Mouse (Mus musculus): ENCODE measurements around the gene Poldip2. TPM values are rescaled to one million over a fixed set of nuclear protein-coding genes. Genes with fewer than 3 reads are reported as not detected.

Poldip2 gene
- total RNA-seq, 1 experiment: 88.3 TPM

DNA sequence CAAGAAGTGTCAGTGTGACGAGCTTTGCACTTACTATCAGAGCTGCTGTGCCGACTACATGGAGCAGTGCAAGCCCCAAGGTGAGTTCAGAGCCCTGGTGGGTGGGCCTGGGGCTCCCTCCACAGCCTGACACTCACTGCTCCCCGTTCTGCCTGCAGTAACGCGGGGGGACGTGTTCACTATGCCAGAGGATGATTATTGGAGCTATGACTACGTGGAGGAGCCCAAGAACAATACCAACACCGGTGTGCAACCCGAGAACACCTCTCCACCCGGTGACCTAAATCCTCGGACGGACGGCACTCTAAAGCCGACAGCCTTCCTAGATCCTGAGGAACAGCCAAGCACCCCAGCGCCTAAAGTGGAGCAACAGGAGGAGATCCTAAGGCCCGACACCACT, 12.4 kb upstream of the Poldip2 start:
- Histone ChIP-seq H3K9ac (ENCODE audit: insufficient read depth, low read depth, low read length, poor library complexity, severe bottlenecking) (no peak overlapping the region), H3K4me1 (ENCODE audit: control insufficient read depth in 2 of 2, insufficient read depth in 2 of 2, low read length in 2 of 2, poor library complexity in 1 of 2) (peaks cover 0 to 2% of the 10 kb centered on the region in 2 experiments; a peak in 1 of 4 replicates), H3K9me3 (ENCODE audit: control insufficient read depth, insufficient read depth, low read depth, low read length) (no peaks in the 10 kb centered on the region), H3K4me3 (ENCODE audit: insufficient read depth in 1 of 2, low read depth in 1 of 2, low read length in 2 of 2, poor library complexity in 1 of 2, severe bottlenecking in 1 of 2) (no peak overlapping the region), H3K27ac (ENCODE audit: insufficient read depth, low read depth, low read length, poor library complexity, severe bottlenecking) (no peak overlapping the region), H3K36me3 (ENCODE audit: control insufficient read depth, insufficient read depth, low read length, poor library complexity, severe bottlenecking) (no peaks in the 10 kb centered on the region)
- TF ChIP-seq ZC3H11A (IDR thresholded peaks at IDR 0.05; ENCODE audit: borderline replicate concordance, low read depth, low read length): no peak
- TF ChIP-seq CHD2 (IDR thresholded peaks at IDR 0.05; ENCODE audit: low read depth, low read length): no peak
- TF ChIP-seq ZNF384 (IDR thresholded peaks at IDR 0.05; ENCODE audit: low read depth, low read length): no peak
- TF ChIP-seq HCFC1 (IDR thresholded peaks at IDR 0.05; ENCODE audit: borderline replicate concordance, insufficient read depth, low read length): no peak
- TF ChIP-seq MAFK (IDR thresholded peaks at IDR 0.05; ENCODE audit: insufficient read depth, low read depth, low read length): no peak
- DNase-seq (ENCODE audit: low read depth, low spot score): no peak
- in situ Hi-C loops (cut with MboI; ENCODE audit: low sequenced_read_pairs in 2 of 2, unreplicated experiment in 2 of 2): no loop called here

DNA sequence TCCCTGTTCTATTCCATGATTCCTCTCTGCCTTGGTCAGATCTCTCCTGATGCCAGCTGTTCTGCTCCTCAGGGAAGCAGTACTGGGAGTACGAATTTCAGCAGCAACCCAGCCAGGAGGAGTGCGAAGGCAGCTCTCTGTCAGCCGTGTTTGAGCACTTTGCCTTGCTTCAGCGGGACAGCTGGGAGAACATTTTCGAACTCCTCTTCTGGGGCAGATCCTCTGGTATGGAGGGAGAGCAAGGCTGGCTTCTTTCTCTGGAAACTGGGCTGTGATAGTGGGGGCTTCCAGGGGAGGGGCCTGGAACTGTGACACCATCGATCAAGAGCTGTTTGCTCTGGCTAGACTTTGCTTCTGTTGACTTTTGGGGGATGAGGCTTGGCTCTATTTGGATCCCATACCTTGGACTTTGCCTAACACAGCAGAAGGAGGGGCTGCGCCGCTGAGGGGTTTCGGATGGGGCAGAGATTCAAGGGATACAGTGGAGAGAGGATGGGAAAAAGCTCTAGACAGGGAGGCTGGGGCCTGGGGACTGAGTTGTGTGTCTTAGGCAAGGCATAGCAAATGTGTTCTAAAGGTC, 11.3 kb upstream of the Poldip2 start:
- H3K9ac ChIP-seq (ENCODE audit: insufficient read depth, low read depth, low read length, poor library complexity, severe bottlenecking): no peak overlapping the region
- DNase-seq (ENCODE audit: low read depth, low spot score): no peak
- no peaks in the 10 kb centered on the region for H3K9me3 ChIP-seq (ENCODE audit: control insufficient read depth, insufficient read depth, low read depth, low read length)
- peaks cover 3% of the 10 kb centered on the region; the same call in 1 of the 2 replicates for H3K36me3 ChIP-seq (ENCODE audit: control insufficient read depth, insufficient read depth, low read length, poor library complexity, severe bottlenecking)
- H3K4me3 ChIP-seq (ENCODE audit: insufficient read depth in 1 of 2, low read depth in 1 of 2, low read length in 2 of 2, poor library complexity in 1 of 2, severe bottlenecking in 1 of 2): no peak overlapping the region
- TF ChIP-seq CHD2 (IDR thresholded peaks at IDR 0.05; ENCODE audit: low read depth, low read length) (no peak), ZNF384 (IDR thresholded peaks at IDR 0.05; ENCODE audit: low read depth, low read length) (no peak), HCFC1 (IDR thresholded peaks at IDR 0.05; ENCODE audit: borderline replicate concordance, insufficient read depth, low read length) (no peak), ZC3H11A (IDR thresholded peaks at IDR 0.05; ENCODE audit: borderline replicate concordance, low read depth, low read length) (no peak), MAFK (IDR thresholded peaks at IDR 0.05; ENCODE audit: insufficient read depth, low read depth, low read length) (no peak)
- H3K4me1 ChIP-seq (ENCODE audit: control insufficient read depth in 2 of 2, insufficient read depth in 2 of 2, low read length in 2 of 2, poor library complexity in 1 of 2): peaks cover 0 to 2% of the 10 kb centered on the region in 2 experiments; a peak in 1 of 4 replicates
- H3K27ac ChIP-seq (ENCODE audit: insufficient read depth, low read depth, low read length, poor library complexity, severe bottlenecking): no peak overlapping the region
- in situ Hi-C loops (cut with MboI; ENCODE audit: low sequenced_read_pairs in 2 of 2, unreplicated experiment in 2 of 2): no loop called here

DNA sequence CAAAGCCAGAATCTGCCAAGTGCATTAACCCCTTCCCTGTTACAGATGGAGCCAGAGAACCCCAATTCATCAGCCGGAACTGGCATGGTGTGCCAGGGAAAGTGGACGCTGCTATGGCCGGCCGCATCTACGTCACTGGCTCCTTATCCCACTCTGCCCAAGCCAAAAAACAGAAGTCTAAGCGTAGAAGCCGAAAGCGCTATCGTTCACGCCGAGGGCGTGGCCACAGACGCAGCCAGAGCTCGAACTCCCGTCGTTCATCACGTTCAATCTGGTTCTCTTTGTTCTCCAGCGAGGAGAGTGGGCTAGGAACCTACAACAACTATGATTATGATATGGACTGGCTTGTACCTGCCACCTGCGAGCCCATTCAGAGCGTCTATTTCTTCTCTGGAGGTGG, 10.5 kb upstream of the Poldip2 start:
- TF ChIP-seq MAFK (IDR thresholded peaks at IDR 0.05; ENCODE audit: insufficient read depth, low read depth, low read length) (no peak), CHD2 (IDR thresholded peaks at IDR 0.05; ENCODE audit: low read depth, low read length) (no peak), HCFC1 (IDR thresholded peaks at IDR 0.05; ENCODE audit: borderline replicate concordance, insufficient read depth, low read length) (no peak), ZC3H11A (IDR thresholded peaks at IDR 0.05; ENCODE audit: borderline replicate concordance, low read depth, low read length) (no peak), ZNF384 (IDR thresholded peaks at IDR 0.05; ENCODE audit: low read depth, low read length) (no peak)
- in situ Hi-C loops (cut with MboI; ENCODE audit: low sequenced_read_pairs in 2 of 2, unreplicated experiment in 2 of 2): no loop called here
- Histone ChIP-seq H3K9me3 (ENCODE audit: control insufficient read depth, insufficient read depth, low read depth, low read length) (no peaks in the 10 kb centered on the region), H3K27ac (ENCODE audit: insufficient read depth, low read depth, low read length, poor library complexity, severe bottlenecking) (no peak overlapping the region), H3K36me3 (ENCODE audit: control insufficient read depth, insufficient read depth, low read length, poor library complexity, severe bottlenecking) (peaks cover 4% of the 10 kb centered on the region), H3K9ac (ENCODE audit: insufficient read depth, low read depth, low read length, poor library complexity, severe bottlenecking) (no peak overlapping the region), H3K4me1 (ENCODE audit: control insufficient read depth in 2 of 2, insufficient read depth in 2 of 2, low read length in 2 of 2, poor library complexity in 1 of 2) (peaks cover 0 to 2% of the 10 kb centered on the region in 2 experiments; a peak in 1 of 4 replicates), H3K4me3 (ENCODE audit: insufficient read depth in 1 of 2, low read depth in 1 of 2, low read length in 2 of 2, poor library complexity in 1 of 2, severe bottlenecking in 1 of 2) (no peak overlapping the region)
- DNase-seq (ENCODE audit: low read depth, low spot score): no peak

DNA sequence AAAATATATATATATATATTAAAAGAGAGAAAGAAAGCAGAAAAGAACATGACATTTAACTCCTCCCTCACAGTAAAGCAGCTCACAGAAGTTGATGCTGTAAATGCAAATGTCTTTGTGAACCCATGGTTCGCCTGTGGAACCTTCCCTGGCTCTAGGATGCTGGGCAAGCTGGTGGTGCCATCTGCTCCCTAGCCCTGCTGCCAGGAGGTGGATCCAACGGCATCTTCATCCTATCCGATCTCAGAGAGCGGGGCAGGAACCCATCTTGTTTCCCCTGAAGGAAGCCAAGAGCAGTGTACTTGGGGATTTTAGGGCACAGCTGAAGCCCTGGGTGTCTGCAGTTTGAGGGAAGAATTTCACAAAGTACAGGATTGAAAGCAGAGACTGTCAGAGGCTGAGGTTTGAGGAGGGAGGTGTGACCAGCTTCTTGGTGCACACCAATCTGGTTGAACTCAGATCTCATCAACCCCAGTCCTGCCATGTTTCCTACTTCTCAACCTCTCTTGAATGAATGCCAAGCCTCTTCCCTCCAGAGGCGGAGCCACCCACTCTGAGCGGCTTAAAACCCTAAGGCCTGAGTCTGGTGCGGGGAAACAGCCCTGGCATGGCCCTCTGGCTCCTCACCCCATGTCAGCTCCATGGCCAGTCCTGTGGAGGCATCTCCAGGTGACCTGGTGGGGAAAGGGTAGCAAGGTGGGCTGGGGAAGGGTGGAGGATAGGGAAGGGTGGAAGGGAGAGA, 8.9 kb upstream of the Poldip2 start, which contains the start of gene Sebox:
Sebox (plus strand) TSS at position 539 of the 742 bp plus-strand sequence.
- H3K4me3 ChIP-seq (ENCODE audit: insufficient read depth in 1 of 2, low read depth in 1 of 2, low read length in 2 of 2, poor library complexity in 1 of 2, severe bottlenecking in 1 of 2): no peak within 1 kb of the TSS

More for the DNA sequence above, 8.9 kb upstream of the Poldip2 start, which contains the start of gene Sebox:
- DNase-seq (ENCODE audit: low read depth, low spot score): no peak
- Histone ChIP-seq H3K9me3 (ENCODE audit: control insufficient read depth, insufficient read depth, low read depth, low read length) (no peaks in the 10 kb centered on the region), H3K4me1 (ENCODE audit: control insufficient read depth in 2 of 2, insufficient read depth in 2 of 2, low read length in 2 of 2, poor library complexity in 1 of 2) (no peaks in the 10 kb centered on the region), H3K36me3 (ENCODE audit: control insufficient read depth, insufficient read depth, low read length, poor library complexity, severe bottlenecking) (peaks cover 13% of the 10 kb centered on the region), H3K9ac (ENCODE audit: insufficient read depth, low read depth, low read length, poor library complexity, severe bottlenecking) (no peak within 1 kb of the TSS), H3K27ac (ENCODE audit: insufficient read depth, low read depth, low read length, poor library complexity, severe bottlenecking) (no peak within 1 kb of the TSS)
- TF ChIP-seq MAFK (IDR thresholded peaks at IDR 0.05; ENCODE audit: insufficient read depth, low read depth, low read length): no peak
- TF ChIP-seq ZNF384 (IDR thresholded peaks at IDR 0.05; ENCODE audit: low read depth, low read length): no peak
- TF ChIP-seq HCFC1 (IDR thresholded peaks at IDR 0.05; ENCODE audit: borderline replicate concordance, insufficient read depth, low read length): no peak
- no peak for TF ChIP-seq ZC3H11A (IDR thresholded peaks at IDR 0.05; ENCODE audit: borderline replicate concordance, low read depth, low read length)
- no peak for TF ChIP-seq CHD2 (IDR thresholded peaks at IDR 0.05; ENCODE audit: low read depth, low read length)
- in situ Hi-C loops (cut with MboI; ENCODE audit: low sequenced_read_pairs in 2 of 2, unreplicated experiment in 2 of 2): no loop called here

All from ES-E14 (cell line).